Mouse (Mus musculus) MEL (cell line): ENCODE data around the gene Mrgprb2. TPM values are rescaled to one million over a fixed set of nuclear protein-coding genes. Genes with fewer than 3 reads are reported as not detected.

Experiments
- DNase-seq: peaks from one replicate; pipeline ENCODE4 v3.0.0; 2011; ENCODE audit warnings: low read depth, low spot score
- H3K27ac ChIP-seq: 2 replicates; pipeline ENCODE4 v1.5.1; 2012; ENCODE audit warnings: low read depth, mild to moderate bottlenecking, control low read depth, low read length, moderate library complexity; ENCODE audit not compliant: control insufficient read depth
- H3K27me3 ChIP-seq, 2 experiments: fragments of 150-350 bp in 1 of 2; sonication (generic) in 1 of 2; 2 replicates each; pipeline ENCODE4 v1.6.1; 2012; ENCODE audit warnings: low read length in 2 of 2, mild to moderate bottlenecking in 2 of 2, improper control_type of control experiment in 1 of 2, moderate library complexity in 1 of 2; ENCODE audit not compliant: insufficient read depth in 2 of 2, control insufficient read depth in 1 of 2
- H3K36me3 ChIP-seq, 2 experiments: 2 replicates each; pipeline ENCODE4 v1.6.1; 2012 to 2014; ENCODE audit warnings: low read length in 2 of 2, improper control_type of control experiment in 1 of 2, inconsistent platforms in 1 of 2, mild to moderate bottlenecking in 1 of 2; ENCODE audit not compliant: insufficient read depth in 2 of 2, control insufficient read depth in 1 of 2
- H3K4me1 ChIP-seq, 2 experiments: fragments of 150-350 bp in 1 of 2; sonication (generic) in 1 of 2; 2 replicates each; pipeline ENCODE4 v1.6.1; 2012; ENCODE audit warnings: low read length in 2 of 2, improper control_type of control experiment in 1 of 2, mild to moderate bottlenecking in 1 of 2; ENCODE audit not compliant: insufficient read depth in 2 of 2, control insufficient read depth in 1 of 2
- H3K4me3 ChIP-seq, 2 experiments: fragments of 150-350 bp in 1 of 2; sonication (generic) in 1 of 2; 2 replicates each; pipeline ENCODE4 v1.5.1; 2012; ENCODE audit warnings: low read depth in 2 of 2, low read length in 2 of 2, mild to moderate bottlenecking in 2 of 2, moderate library complexity in 2 of 2, control low read depth in 1 of 2, improper control_type of control experiment in 1 of 2; ENCODE audit not compliant: control insufficient read depth in 1 of 2, insufficient read depth in 1 of 2
- H3K79me2 ChIP-seq: 2 replicates; pipeline ENCODE4 v1.6.1; 2012; ENCODE audit warnings: mild to moderate bottlenecking, low read length, moderate library complexity; ENCODE audit not compliant: control insufficient read depth, poor library complexity, insufficient read depth
- H3K9ac ChIP-seq: 2 replicates; pipeline ENCODE4 v1.6.1; 2012; ENCODE audit warnings: low read depth, mild to moderate bottlenecking, control low read depth, low read length, moderate library complexity; ENCODE audit not compliant: control insufficient read depth, poor library complexity, severe bottlenecking
- H3K9me3 ChIP-seq: fragments of 150-350 bp; sonication (generic); replicated peaks from 2 replicates; pipeline ENCODE4 v1.6.1; 2012; ENCODE audit warnings: mild to moderate bottlenecking, low read length, improper control_type of control experiment, moderate library complexity; ENCODE audit not compliant: insufficient read depth
- CHD1 ChIP-seq: IDR thresholded peaks from 2 replicates; pipeline ENCODE4 v1.6.1; 2012; ENCODE audit warnings: low read depth, mild to moderate bottlenecking, inconsistent platforms, low read length, improper control_type of control experiment
- MYB ChIP-seq: IDR thresholded peaks from 2 replicates; pipeline ENCODE4 v1.6.1; 2011; ENCODE audit warnings: mild to moderate bottlenecking, low read depth, low read length, improper control_type of control experiment
- NRF1 ChIP-seq: IDR thresholded peaks from 2 replicates; pipeline ENCODE4 v1.6.1; 2014; ENCODE audit warnings: low read depth, mild to moderate bottlenecking, inconsistent platforms, low read length, improper control_type of control experiment, moderate library complexity; ENCODE audit not compliant: poor library complexity, insufficient read depth, severe bottlenecking
- POLR2AphosphoS5 ChIP-seq: IDR thresholded peaks from 2 replicates; pipeline ENCODE4 v1.6.1; 2012; ENCODE audit warnings: low read depth, borderline replicate concordance, mild to moderate bottlenecking, inconsistent platforms, low read length, moderate library complexity, mixed read lengths
- USF1 ChIP-seq: IDR thresholded peaks from 2 replicates; pipeline ENCODE4 v1.6.1; 2014; ENCODE audit warnings: low read depth, mild to moderate bottlenecking, inconsistent platforms, low read length, improper control_type of control experiment, moderate library complexity
- ZC3H11A ChIP-seq: IDR thresholded peaks from 2 replicates; pipeline ENCODE4 v1.6.1; 2012; ENCODE audit warnings: low read depth, mild to moderate bottlenecking, inconsistent platforms, low read length, improper control_type of control experiment
- polyA plus RNA-seq, 2 experiments: library from polyadenylated mRNA; stranded (reverse) in 1 of 2; unstranded in 1 of 2; fragments of >175 nt in 1 of 2; fragments of >200 nt in 1 of 2; gene quantifications; 2 replicates each; pipeline versions ENCODE4 v1.2.1 to v1.2.4; 2012; ENCODE audit warnings: low replicate concordance in 2 of 2, low read depth in 1 of 2; ENCODE audit not compliant: insufficient read length in 2 of 2, insufficient read depth in 1 of 2, missing spikeins in 1 of 2
- total RNA-seq: library from RNA; depleted of rRNA; stranded (reverse); fragments of 300-350 nt; gene quantifications from 2 replicates; pipeline ENCODE4 v1.2.3, GENCODE M21; 2012; rRNA removed

Gene Mrgprb2
- total RNA-seq (not detected in 2 replicates), polyA plus RNA-seq (not detected)

DNA sequence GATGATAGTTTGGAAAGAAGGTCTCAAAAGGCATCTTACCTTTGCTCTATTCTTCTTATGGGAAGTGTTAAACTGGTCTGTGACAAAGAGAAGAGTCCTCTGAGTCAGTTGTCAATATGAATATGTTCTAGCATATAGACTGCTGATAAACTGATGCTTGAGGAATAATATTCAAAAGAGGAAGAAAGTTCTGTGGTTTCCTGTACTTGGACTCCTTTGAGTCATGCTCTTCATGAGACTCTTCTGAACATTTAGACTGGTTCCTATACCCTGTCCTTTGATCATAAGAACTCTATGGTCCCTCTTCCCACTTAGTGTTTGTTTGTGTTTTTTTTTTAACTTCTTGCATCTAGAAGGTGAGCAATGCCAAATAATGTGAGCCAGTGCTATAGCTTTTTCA, at the start of gene Mrgprb2:
Gene Mrgprb2, minus strand, starts transcription at position 101 of the 400 bp plus-strand sequence.
- H3K4me1 ChIP-seq = no peaks in the 10 kb centered on the region
- TF ChIP-seq CHD1 = no peak
- no peak for TF ChIP-seq MYB
- no peak for TF ChIP-seq POLR2AphosphoS5
- no peak for TF ChIP-seq USF1
- no peak for TF ChIP-seq NRF1
- no peak for TF ChIP-seq ZC3H11A
- TF ChIP-seq, all 39 proteins: peak for 0
- no peak within 1 kb of the TSS for H3K4me3 ChIP-seq
- DNase-seq = no peak
- H3K27ac ChIP-seq = no peak within 1 kb of the TSS
- no peaks in the 10 kb centered on the region for H3K9me3 ChIP-seq
- no peak within 1 kb of the TSS for H3K9ac ChIP-seq
- H3K36me3 ChIP-seq = no peaks in the 10 kb centered on the region
- no peaks in the 10 kb centered on the region for H3K79me2 ChIP-seq
- H3K27me3 ChIP-seq = no peaks in the 10 kb centered on the region

Other genes starting within 250 kb of the Mrgprb2 start
- not detected in 2 replicates for gene Mrgprb8, start 169.6 kb downstream of the Mrgprb2 start, total RNA-seq
- not detected for gene Mrgprb8, start 169.6 kb downstream of the Mrgprb2 start, polyA plus RNA-seq
- not detected in 2 replicates for gene Mrgprb1, start 101.7 kb downstream of the Mrgprb2 start, total RNA-seq
- gene Mrgprb1, start 101.7 kb downstream of the Mrgprb2 start, polyA plus RNA-seq = not detected
- not detected in 2 replicates for gene Mrgprx2, start 58.8 kb downstream of the Mrgprb2 start, total RNA-seq
- gene Mrgprx2, start 58.8 kb downstream of the Mrgprb2 start, polyA plus RNA-seq = not detected
- gene Mrgprb3, start 85.7 kb upstream of the Mrgprb2 start, total RNA-seq = not detected in 2 replicates
- gene Mrgprb3, start 85.7 kb upstream of the Mrgprb2 start, polyA plus RNA-seq = not detected
- 41.2 and 46.1 TPM in 2 replicates for gene Zdhhc13, start 230.9 kb upstream of the Mrgprb2 start, total RNA-seq
- 10 to 100 TPM in 1 of 2 experiments, not detected in 1; 32.8 TPM for gene Zdhhc13, start 230.9 kb upstream of the Mrgprb2 start, polyA plus RNA-seq